Mouse (Mus musculus): ENCODE measurements around the gene Fam214b. TPM values are rescaled to one million over a fixed set of nuclear protein-coding genes. Genes with fewer than 3 reads are reported as not detected.

Gene Fam214b
- polyA plus RNA-seq, 1 experiment, result 4.8 TPM

GRCm38 (mm10) chr4:43019176-43019575 is 26.8 kb downstream of the Fam214b start:
- H3ac ChIP-seq (ENCODE audit: control insufficient read depth, insufficient read length, low read depth), result no peak overlapping the region
- no peaks in the 10 kb centered on the region for H3K79me3 ChIP-seq (ENCODE audit: low read depth)
- no peak overlapping the region for H3K4me3 ChIP-seq (ENCODE audit: insufficient read depth, poor library complexity, severe bottlenecking)
- H3K27me3 ChIP-seq (ENCODE audit: control insufficient read depth, insufficient read depth, insufficient read length), result no peaks in the 10 kb centered on the region
- H3K79me2 ChIP-seq (ENCODE audit: control insufficient read depth, insufficient read depth), result no peaks in the 10 kb centered on the region
- TF ChIP-seq CEBPB (IDR thresholded peaks at IDR 0.05; ENCODE audit: low read depth) (no peak), FOSL1 (IDR thresholded peaks at IDR 0.05; ENCODE audit: insufficient read depth, low read length, poor library complexity, severe bottlenecking) (no peak), USF1 (IDR thresholded peaks at IDR 0.05; ENCODE audit: low read depth) (no peak)
- no peaks in the 10 kb centered on the region for H3K36me3 ChIP-seq (ENCODE audit: control insufficient read depth, insufficient read depth)

GRCm38 (mm10) chr4:43018156-43018555 is 27.9 kb downstream of the Fam214b start:
- TF ChIP-seq MYOD1 (IDR thresholded peaks at IDR 0.05; ENCODE audit: control insufficient read depth, insufficient read length, low read depth) (no peak), FOSL1 (IDR thresholded peaks at IDR 0.05; ENCODE audit: insufficient read depth, low read length, poor library complexity, severe bottlenecking) (no peak), MYOG (IDR thresholded peaks at IDR 0.05; ENCODE audit: control insufficient read depth, extremely low read depth, insufficient read length) (no peak), MAX (IDR thresholded peaks at IDR 0.05) (no peak), USF1 (IDR thresholded peaks at IDR 0.05; ENCODE audit: low read depth) (no peak), CTCF (IDR thresholded peaks at IDR 0.05; ENCODE audit: control insufficient read depth, insufficient read depth, insufficient read length) (no peak), CEBPB (IDR thresholded peaks at IDR 0.05; ENCODE audit: low read depth) (no peak)
- no peaks in the 10 kb centered on the region for H3K36me3 ChIP-seq (ENCODE audit: control insufficient read depth, insufficient read depth)
- no peaks in the 10 kb centered on the region for H3K79me2 ChIP-seq (ENCODE audit: control insufficient read depth, insufficient read depth)
- H3K79me3 ChIP-seq (ENCODE audit: low read depth), result no peaks in the 10 kb centered on the region
- H3ac ChIP-seq (ENCODE audit: control insufficient read depth, insufficient read length, low read depth), result no peak overlapping the region
- no peak overlapping the region for H3K4me3 ChIP-seq (ENCODE audit: insufficient read depth, poor library complexity, severe bottlenecking)
- H3K27me3 ChIP-seq (ENCODE audit: control insufficient read depth, insufficient read depth, insufficient read length), result no peaks in the 10 kb centered on the region

GRCm38 (mm10) chr4:43012091-43012490 is 33.9 kb downstream of the Fam214b start:
- Histone ChIP-seq H3K27me3 (ENCODE audit: control insufficient read depth, insufficient read depth, insufficient read length) (no peaks in the 10 kb centered on the region), H3ac (ENCODE audit: control insufficient read depth, insufficient read length, low read depth) (no peak overlapping the region), H3K79me2 (ENCODE audit: control insufficient read depth, insufficient read depth) (no peaks in the 10 kb centered on the region), H3K79me3 (ENCODE audit: low read depth) (no peaks in the 10 kb centered on the region), H3K36me3 (ENCODE audit: control insufficient read depth, insufficient read depth) (no peaks in the 10 kb centered on the region), H3K4me3 (ENCODE audit: insufficient read depth, poor library complexity, severe bottlenecking) (no peak overlapping the region)
- TF ChIP-seq CTCF (IDR thresholded peaks at IDR 0.05; ENCODE audit: control insufficient read depth, insufficient read depth, insufficient read length) (no peak), MAX (IDR thresholded peaks at IDR 0.05) (peak; percentile 25), USF1 (IDR thresholded peaks at IDR 0.05; ENCODE audit: low read depth) (peak; percentile 24), FOSL1 (IDR thresholded peaks at IDR 0.05; ENCODE audit: insufficient read depth, low read length, poor library complexity, severe bottlenecking) (peak; percentile 14), MYOG (IDR thresholded peaks at IDR 0.05; ENCODE audit: control insufficient read depth, extremely low read depth, insufficient read length) (no peak), MYOD1 (IDR thresholded peaks at IDR 0.05; ENCODE audit: control insufficient read depth, insufficient read length, low read depth) (no peak), CEBPB (IDR thresholded peaks at IDR 0.05; ENCODE audit: low read depth) (no peak)

- H3K4me3 ChIP-seq (ENCODE audit: insufficient read depth, poor library complexity, severe bottlenecking), result peak within 1 kb of the TSS; percentile 42
- no peaks in the 10 kb centered on the region for H3K36me3 ChIP-seq (ENCODE audit: control insufficient read depth, insufficient read depth)
- H3K27me3 ChIP-seq (ENCODE audit: control insufficient read depth, insufficient read depth, insufficient read length), result no peaks in the 10 kb centered on the region
- no peaks in the 10 kb centered on the region for H3K79me3 ChIP-seq (ENCODE audit: low read depth)
- peak within 1 kb of the TSS; percentile 78 for H3ac ChIP-seq (ENCODE audit: control insufficient read depth, insufficient read length, low read depth)
- H3K79me2 ChIP-seq (ENCODE audit: control insufficient read depth, insufficient read depth), result no peaks in the 10 kb centered on the region
- no peak for TF ChIP-seq MYOD1 (IDR thresholded peaks at IDR 0.05; ENCODE audit: control insufficient read depth, insufficient read length, low read depth)
- TF ChIP-seq CEBPB (IDR thresholded peaks at IDR 0.05; ENCODE audit: low read depth), result no peak
- TF ChIP-seq FOSL1 (IDR thresholded peaks at IDR 0.05; ENCODE audit: insufficient read depth, low read length, poor library complexity, severe bottlenecking), result no peak
- no peak for TF ChIP-seq MYOG (IDR thresholded peaks at IDR 0.05; ENCODE audit: control insufficient read depth, extremely low read depth, insufficient read length)
- no peak for TF ChIP-seq MAX (IDR thresholded peaks at IDR 0.05)
- no peak for TF ChIP-seq USF1 (IDR thresholded peaks at IDR 0.05; ENCODE audit: low read depth)
- TF ChIP-seq CTCF (IDR thresholded peaks at IDR 0.05; ENCODE audit: control insufficient read depth, insufficient read depth, insufficient read length), result no peak
Measured at GRCm38 (mm10) chr4:43010161-43011038, 35.6 kb downstream of the Fam214b start, which contains the start of gene Fancg. Gene Fancg, minus strand, starts transcription at chr4:43010506.

- no peak for TF ChIP-seq FOSL1 (IDR thresholded peaks at IDR 0.05; ENCODE audit: insufficient read depth, low read length, poor library complexity, severe bottlenecking)
- peak; percentile 15 for TF ChIP-seq CTCF (IDR thresholded peaks at IDR 0.05; ENCODE audit: control insufficient read depth, insufficient read depth, insufficient read length)
- no peak for TF ChIP-seq CEBPB (IDR thresholded peaks at IDR 0.05; ENCODE audit: low read depth)
- TF ChIP-seq MYOD1 (IDR thresholded peaks at IDR 0.05; ENCODE audit: control insufficient read depth, insufficient read length, low read depth), result no peak
- no peak for TF ChIP-seq MYOG (IDR thresholded peaks at IDR 0.05; ENCODE audit: control insufficient read depth, extremely low read depth, insufficient read length)
- no peak for TF ChIP-seq MAX (IDR thresholded peaks at IDR 0.05)
- TF ChIP-seq USF1 (IDR thresholded peaks at IDR 0.05; ENCODE audit: low read depth), result no peak
- H3K36me3 ChIP-seq (ENCODE audit: control insufficient read depth, insufficient read depth), result no peaks in the 10 kb centered on the region
- no peaks in the 10 kb centered on the region for H3K79me3 ChIP-seq (ENCODE audit: low read depth)
- H3K79me2 ChIP-seq (ENCODE audit: control insufficient read depth, insufficient read depth), result no peaks in the 10 kb centered on the region
- H3K27me3 ChIP-seq (ENCODE audit: control insufficient read depth, insufficient read depth, insufficient read length), result no peaks in the 10 kb centered on the region
- no peak overlapping the region for H3K4me3 ChIP-seq (ENCODE audit: insufficient read depth, poor library complexity, severe bottlenecking)
- no peak overlapping the region for H3ac ChIP-seq (ENCODE audit: control insufficient read depth, insufficient read length, low read depth)
Measured at GRCm38 (mm10) chr4:43005765-43006164, 40.3 kb downstream of the Fam214b start.
